Mouse (Mus musculus): Measurements from ENCODE around the gene Srp54a.
"Not testable (repeated sequence)": the region's sequence is repeated elsewhere in the genome, so short reads cannot be mapped to it uniquely, and the experiment has no call there.

The Srp54a gene

DNA sequence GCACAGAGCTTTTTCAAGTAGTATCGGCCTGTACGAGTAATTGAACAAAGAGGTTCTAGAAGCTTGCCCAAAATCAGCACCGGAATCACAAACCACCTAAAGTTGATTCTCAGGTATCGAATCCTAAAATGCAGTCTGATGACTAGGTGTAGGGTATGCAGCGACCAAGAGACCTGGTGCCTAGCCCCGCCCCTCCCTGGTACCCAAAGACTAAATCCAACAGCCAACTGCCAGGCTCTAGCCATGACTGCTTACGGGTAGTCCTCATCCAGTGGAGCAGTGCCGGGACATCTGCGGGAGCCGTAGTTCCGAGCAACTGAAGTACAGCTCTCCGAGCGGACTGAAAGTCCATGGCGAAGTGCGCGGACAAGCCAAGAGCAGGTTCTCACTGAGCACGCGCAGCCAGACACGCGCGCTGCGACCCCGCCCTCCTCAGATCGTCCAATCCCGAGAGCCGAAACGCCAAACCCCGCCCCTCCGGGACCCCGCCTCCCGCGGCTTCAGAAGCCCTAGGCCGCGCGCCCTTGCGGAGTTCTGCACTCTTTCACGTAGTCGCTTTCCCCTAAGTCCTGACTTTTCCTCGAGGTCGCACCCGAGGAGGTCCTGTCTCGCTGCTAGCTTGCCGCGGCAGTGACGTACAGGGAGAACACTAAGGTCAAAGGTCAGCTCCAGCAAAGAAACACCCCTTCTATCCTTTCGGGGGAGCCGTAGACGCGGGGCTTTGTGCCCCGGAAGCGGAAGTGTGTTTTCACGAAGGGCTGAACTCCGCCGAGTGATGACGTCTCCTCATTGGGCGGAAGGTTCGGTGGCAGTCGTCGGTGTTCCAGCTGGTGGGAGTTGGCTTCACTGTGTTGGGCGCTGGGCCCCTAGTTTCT lies at the start of gene Srp54a, which contains the start of gene 2700097O09Rik:
TSS of gene Srp54a (plus strand) at position 537 of the 875 bp plus-strand sequence.
TSS of gene 2700097O09Rik (minus strand) at position 385 of the 875 bp plus-strand sequence.
- peak; percentile 96 for DNase-seq

GRCm38 (mm10) chr12:55041011-55041410 lies 39.1 kb upstream of the Srp54a start:
- DNase-seq: no peak

DNA sequence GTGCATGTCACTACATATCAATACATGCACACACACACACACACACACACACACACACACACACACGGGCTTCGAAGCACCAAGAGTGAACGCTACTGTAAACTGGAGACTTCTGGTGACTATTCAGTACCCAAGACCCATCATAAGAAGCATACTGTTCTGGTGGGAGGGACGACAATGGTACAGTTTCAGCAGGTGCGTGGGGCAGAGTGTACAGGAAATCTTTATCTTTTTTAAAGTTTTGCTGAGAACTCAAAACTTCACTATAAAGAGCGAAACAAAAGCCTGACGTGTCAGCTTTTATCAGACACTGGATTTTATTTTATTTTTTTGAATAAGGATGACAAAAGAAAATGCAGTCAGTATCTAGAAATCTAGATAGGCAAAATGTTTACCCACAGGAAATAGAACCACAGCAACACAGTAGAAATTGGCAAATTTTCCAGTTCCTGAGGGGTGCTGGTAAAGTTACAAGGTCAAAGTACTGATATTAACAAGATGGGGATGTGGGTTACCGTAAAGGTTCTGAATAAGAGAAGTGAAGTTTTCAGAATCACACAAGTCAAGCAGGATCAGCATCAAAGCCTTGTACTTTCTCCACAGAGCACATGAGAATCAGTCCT lies 30.2 kb upstream of the Srp54a start:
- no peak for DNase-seq

- no peak for DNase-seq
Measured at GRCm38 (mm10) chr12:55051210-55052173, 28.6 kb upstream of the Srp54a start.

DNA sequence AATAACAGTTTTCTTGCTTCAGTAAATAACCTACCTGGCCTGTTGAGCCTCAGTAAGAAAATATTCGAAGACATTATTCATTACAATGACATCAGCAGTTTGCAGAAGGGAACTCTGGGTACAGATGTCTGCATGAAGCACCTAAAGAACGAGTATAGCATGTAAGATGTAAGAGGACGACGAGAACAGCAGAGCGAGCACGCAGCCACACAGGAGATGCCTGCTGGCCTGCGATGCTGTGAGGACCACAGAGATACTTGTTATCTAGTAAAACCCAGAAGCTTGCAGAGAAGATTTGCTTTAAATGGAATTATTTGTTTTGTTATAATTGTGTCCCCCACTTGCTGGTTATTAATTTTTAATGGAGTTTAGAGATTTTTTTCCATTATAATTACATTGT lies 26.8 kb upstream of the Srp54a start:
- DNase-seq: no peak

DNA sequence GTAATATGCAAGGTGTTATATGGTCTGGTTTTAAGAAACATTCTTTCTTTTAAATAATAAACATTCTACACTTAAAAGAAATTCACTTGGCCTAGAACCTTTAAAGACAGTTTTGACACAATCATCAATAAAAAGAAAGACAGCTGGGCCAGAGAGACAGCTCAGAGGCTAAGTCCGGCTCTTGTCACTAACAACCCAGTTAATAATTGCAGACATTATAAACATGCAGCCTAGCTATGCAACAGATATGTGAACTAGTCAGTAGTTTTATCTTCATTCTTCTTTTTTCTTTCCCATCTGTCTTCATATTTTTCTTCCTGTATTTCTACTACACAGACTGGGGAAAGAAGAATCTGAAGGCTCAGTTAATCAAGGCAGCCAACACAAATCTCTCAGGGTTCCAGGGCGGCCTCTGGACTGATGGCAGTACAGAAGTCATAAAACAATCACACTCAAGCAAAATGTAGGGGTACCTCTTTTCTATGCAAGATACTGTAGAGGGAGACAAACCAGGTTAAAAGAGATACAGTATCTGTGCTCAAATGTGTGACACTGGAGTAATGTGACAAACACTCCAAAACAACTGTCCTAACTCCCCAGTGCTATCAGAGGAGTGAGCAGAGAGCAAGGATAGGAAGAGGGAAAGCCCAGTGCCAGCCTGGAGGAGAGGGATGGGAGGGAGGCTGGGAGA lies 25.4 kb upstream of the Srp54a start:
- DNase-seq: no peak

- no peak for DNase-seq
Measured at GRCm38 (mm10) chr12:55056703-55057102, 23.4 kb upstream of the Srp54a start.

DNA sequence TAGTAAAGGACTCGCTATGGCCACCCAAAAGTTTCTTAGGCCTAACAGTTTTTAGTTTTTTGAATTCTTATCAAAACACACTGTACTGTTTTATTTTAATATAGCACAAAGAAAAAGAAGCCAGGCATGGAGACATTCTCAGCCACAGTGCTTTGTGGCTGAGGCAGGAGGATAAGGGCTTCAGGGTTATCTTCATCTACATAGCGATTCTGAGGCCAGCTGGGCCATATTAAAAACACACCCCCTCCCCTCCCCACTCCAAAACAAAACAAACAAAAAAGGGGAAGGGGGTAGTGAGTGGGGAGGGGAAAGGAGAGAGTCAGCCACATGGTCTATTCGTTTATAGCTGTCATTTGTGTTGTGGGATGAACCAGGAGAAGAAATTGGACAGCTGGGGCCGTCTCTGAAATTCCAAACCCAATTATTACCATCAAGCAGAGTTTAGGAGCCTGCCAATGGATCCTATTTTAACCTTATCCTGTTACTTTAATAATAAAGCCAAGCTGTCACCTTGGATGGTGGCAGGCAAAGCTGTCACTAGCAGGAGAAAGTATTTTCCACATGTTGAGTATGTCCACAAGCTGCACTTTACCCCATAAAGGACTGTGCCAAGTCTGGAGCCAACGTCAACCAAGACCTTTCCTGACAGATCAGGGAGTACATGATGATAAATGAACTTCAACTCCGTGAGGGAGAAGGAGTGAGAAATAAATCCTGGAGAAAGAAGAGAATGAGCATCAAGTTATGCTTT lies 21.0 kb upstream of the Srp54a start:
- no peak for DNase-seq

DNA sequence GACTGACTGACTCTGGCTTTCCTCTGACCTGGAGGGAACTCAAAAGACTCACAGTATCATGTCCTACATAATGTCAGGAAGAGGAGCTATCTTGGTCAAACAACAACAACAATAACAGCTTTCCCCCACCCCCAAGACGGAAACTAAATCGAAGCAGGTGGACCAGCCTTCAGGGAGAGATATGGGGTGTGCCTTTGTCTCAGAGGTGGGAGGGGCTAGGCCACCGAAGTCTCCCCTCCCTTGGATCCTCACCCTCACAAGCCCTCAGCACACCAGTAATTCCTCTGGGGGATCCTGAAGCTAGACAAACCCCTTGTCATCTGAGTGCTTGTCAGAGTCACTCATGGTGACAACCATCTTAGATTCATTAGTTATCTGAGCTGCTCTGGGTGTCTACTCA lies 20.2 kb upstream of the Srp54a start:
- DNase-seq: no peak

DNA sequence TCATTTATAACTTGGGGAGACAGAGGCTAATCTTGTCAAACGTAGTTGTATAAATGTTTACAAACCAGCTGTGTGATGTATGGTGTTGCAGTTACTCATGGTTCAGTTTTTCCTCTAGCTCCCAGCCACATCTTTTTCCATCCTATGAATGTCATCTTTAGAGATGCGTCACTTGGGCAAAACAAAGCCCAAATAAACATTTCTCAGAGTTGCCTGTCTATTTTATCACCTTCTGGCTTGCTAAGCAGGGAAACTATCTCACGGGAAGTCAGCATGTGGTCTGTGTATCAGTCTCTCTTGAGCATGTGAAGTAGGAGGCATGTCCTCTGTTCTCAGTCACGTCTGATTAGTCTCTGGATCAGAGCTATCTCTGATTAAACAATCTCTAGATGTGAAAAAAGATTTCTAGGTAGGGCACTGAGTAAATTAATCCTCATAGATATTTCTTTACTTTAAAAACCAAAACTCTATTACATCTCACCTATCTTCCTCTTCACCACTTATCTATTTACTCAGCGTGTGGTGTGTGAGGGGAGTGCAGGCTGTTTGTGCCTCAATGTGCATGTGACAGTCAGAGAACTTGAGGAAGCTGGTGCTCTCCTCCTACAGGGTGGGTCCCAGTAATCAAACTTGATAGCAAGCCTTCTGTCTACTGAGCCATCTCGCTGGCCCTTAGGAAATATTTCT lies 19.7 kb upstream of the Srp54a start:
- no peak for DNase-seq

GRCm38 (mm10) chr12:55061006-55061405 lies 19.1 kb upstream of the Srp54a start:
- DNase-seq: no peak

- DNase-seq: no peak
Measured at GRCm38 (mm10) chr12:55062141-55062540, 17.9 kb upstream of the Srp54a start.

- no peak for DNase-seq
Measured at GRCm38 (mm10) chr12:55072495-55072894, 7.6 kb upstream of the Srp54a start.

DNA sequence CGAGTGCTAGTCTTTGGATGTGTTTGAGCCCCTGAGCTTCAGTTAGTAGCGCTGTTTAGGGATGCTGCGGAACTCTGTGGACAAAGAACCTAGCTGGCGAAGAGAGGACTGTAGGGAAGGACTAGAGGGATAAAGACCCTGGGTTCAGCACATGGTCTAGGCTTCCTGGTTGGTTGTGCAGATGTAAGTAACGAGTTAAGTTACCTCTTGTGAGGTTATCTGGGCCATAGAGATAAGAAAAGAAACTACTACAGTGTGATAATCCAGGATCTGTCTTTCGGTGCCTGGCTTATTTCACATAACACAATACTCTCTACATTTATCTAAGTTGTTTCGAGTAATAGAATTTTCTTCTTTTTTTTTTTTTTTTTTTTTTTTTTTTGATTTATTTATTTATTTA lies 6.4 kb upstream of the Srp54a start:
- no peak for DNase-seq

DNA sequence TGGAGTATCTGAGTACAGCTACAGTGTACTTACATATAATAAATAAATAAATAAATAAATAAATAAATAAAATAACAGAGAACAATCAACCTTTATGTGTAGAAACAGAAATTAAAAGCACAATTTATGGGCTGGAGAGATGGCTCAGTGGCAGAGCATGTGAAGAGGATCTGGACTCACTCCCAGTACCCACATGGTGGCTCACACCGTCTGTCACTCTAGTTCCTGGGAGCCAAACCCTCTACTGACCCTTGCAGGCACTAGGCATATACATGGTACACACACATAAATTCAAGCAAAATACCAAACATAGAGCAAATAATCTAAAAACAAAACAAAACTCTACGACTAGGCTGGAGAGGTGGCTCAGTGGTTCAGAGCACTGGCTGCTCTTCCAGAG lies 4.8 kb upstream of the Srp54a start:
- DNase-seq: no peak

GRCm38 (mm10) chr12:55078706-55079105 lies 1.4 kb upstream of the Srp54a start:
- DNase-seq: not testable (repeated sequence)

DNA sequence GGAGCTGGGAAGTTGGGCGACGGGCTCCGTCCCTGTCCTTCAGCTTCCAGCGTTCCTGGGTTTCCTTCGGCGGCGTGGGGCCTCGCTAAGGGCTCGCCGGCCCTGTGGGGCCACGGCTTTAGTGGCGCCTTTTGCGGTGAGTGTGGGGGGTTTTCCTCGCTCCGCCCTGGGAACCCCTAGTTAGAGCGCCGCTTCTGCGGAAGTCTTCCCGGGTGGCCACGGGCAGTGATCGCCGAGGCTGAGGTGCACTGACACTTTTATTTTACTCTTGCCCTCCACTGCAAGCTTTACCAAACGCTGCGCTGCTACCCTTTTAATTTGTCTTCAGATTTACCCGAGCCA lies 510 bp downstream of the Srp54a start:
- not testable (repeated sequence) for DNase-seq

DNA sequence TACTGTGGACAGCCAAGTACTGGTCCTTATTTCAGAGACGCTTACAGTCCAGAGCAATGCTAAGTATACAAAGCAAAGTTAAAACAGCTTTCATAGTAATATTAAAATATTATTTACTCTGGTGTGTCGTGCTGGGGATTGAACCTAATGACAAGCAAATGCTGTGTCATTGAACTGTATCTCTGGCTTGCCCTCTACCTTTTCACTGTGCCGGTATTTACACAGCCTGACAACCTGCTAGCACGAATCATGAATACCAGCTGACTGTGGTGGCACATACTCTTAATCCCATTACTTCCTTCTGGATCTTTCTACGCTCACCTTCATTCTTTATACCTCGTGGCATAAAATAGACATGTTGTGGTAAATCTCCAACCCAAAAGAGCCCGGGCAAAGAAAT lies 12.1 kb downstream of the Srp54a start:
- not testable (repeated sequence) for DNase-seq

DNA sequence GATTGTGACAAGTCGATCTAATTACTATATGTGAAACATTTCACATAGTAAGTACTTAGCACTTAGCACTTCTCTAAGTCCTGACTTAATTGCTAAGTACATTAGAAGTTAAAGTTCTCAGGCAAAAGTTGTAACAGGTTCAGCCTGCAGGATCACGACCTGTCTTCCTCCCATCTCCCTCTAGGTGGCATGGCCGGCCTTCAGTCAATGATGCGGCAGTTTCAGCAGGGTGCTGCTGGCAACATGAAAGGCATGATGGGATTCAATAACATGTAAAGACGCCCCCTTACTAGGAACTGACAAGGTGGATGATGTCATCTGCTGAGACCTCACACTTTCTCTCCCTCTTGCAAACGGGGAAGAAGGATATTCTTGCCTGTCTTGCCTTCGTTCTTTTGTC lies 32.6 kb downstream of the Srp54a start:
- not testable (repeated sequence) for DNase-seq

- not testable (repeated sequence) for DNase-seq
Measured at GRCm38 (mm10) chr12:55124242-55124641, 44.2 kb downstream of the Srp54a start, which contains the start of gene Fam177a. TSS of gene Fam177a (plus strand) at chr12:55124469.

- not testable (repeated sequence) for DNase-seq
Measured at GRCm38 (mm10) chr12:55124731-55125130, 44.7 kb downstream of the Srp54a start.
